Mouse (Mus musculus) adrenal gland, adult (tissue): ENCODE measurements around the gene Efcab11.
A peak's percentile ranks its signal among the peaks of the same experiment; 100 is the strongest.
"Not testable (repeated sequence)": the region's sequence is repeated elsewhere in the genome, so short reads cannot be mapped to it uniquely, and the experiment has no call there.

Source experiments
- DNase-seq, 2 experiments: peaks; one replicate each; pipeline ENCODE4 v3.0.0; 2022 to 2023; ENCODE audit warnings: low spot score in 1 of 2; ENCODE audit not compliant: inconsistent age in 2 of 2

Gene Efcab11

GRCm38 (mm10) chr12:99819186-99819974 lies 64.9 kb downstream of the Efcab11 start:
- no peak for DNase-seq

- not testable (repeated sequence) for DNase-seq
Observed at GRCm38 (mm10) chr12:99818006-99818405, 66.2 kb downstream of the Efcab11 start.

GRCm38 (mm10) chr12:99815244-99815643 lies 69.0 kb downstream of the Efcab11 start:
- no peak for DNase-seq

GRCm38 (mm10) chr12:99807891-99808290 lies 76.3 kb downstream of the Efcab11 start:
- no peak for DNase-seq

- DNase-seq, result not testable (repeated sequence)
Observed at GRCm38 (mm10) chr12:99806741-99807140, 77.5 kb downstream of the Efcab11 start.

- no peak for DNase-seq
Observed at GRCm38 (mm10) chr12:99795921-99796320, 88.3 kb downstream of the Efcab11 start.

GRCm38 (mm10) chr12:99794792-99795620 lies 89.2 kb downstream of the Efcab11 start:
- no peak for DNase-seq

- DNase-seq, result no peak
Observed at GRCm38 (mm10) chr12:99794158-99794515, 90.1 kb downstream of the Efcab11 start.

- no peak for DNase-seq
Observed at GRCm38 (mm10) chr12:99793465-99794157, 90.6 kb downstream of the Efcab11 start.

- DNase-seq, result peak; percentile 9 to 39
Observed at GRCm38 (mm10) chr12:99789283-99789960, 94.8 kb downstream of the Efcab11 start.

- no peak for DNase-seq
Observed at GRCm38 (mm10) chr12:99781774-99782173, 102.5 kb downstream of the Efcab11 start.

- DNase-seq, result no peak
Observed at GRCm38 (mm10) chr12:99780396-99780795, 103.8 kb downstream of the Efcab11 start.

GRCm38 (mm10) chr12:99779908-99780307 lies 104.3 kb downstream of the Efcab11 start:
- no peak for DNase-seq

GRCm38 (mm10) chr12:99776497-99777139 lies 107.6 kb downstream of the Efcab11 start:
- no peak for DNase-seq

- DNase-seq, result no peak
Observed at GRCm38 (mm10) chr12:99774864-99775263, 109.4 kb downstream of the Efcab11 start.

- no peak for DNase-seq
Observed at GRCm38 (mm10) chr12:99773636-99774193, 110.5 kb downstream of the Efcab11 start.

- DNase-seq, result no peak
Observed at GRCm38 (mm10) chr12:99771018-99771417, 113.2 kb downstream of the Efcab11 start.

GRCm38 (mm10) chr12:99769626-99770025 lies 114.6 kb downstream of the Efcab11 start:
- no peak for DNase-seq

- no peak for DNase-seq
Observed at GRCm38 (mm10) chr12:99767691-99768090, 116.5 kb downstream of the Efcab11 start.

GRCm38 (mm10) chr12:99765979-99766378 lies 118.3 kb downstream of the Efcab11 start:
- no peak for DNase-seq
